19 mouse cellular contexts compared by ENCODE assay signal in genomic region chr2:72832770-72833169, GRCm38 (mm10).
DNase-seq lines count a peak whose midpoint lies in the region; ATAC-seq and TF ChIP-seq lines count a peak whose summit lies in the region.
"Had no signal": no experiment of that assay in that cellular context is flagged by ENCODE, and none has a peak within 500 bp of the region (broad histone marks: within the 10 kb centered on the region; RNA-seq: fewer than 3 reads in every experiment).

No protein-coding gene starts in this region.

- H3K36me3 ChIP-seq in forebrain, embryonic 12.5 days (replicated peaks) = no peaks in the 10 kb centered on the region
- no peaks in the 10 kb centered on the region for H3K36me3 ChIP-seq in forebrain, embryonic 11.5 days (ENCODE audit: control insufficient read depth, insufficient read depth, low read length)
- no peaks in the 10 kb centered on the region for H3K36me3 ChIP-seq in forebrain, embryonic 13.5 days (ENCODE audit: poor library complexity, severe bottlenecking)
- H3K36me3 ChIP-seq in forebrain, embryonic 15.5 days = no peaks in the 10 kb centered on the region
- H3K36me3 ChIP-seq in hindbrain, embryonic 16.5 days (ENCODE audit: control insufficient read depth, insufficient read depth, low read length) = no peaks in the 10 kb centered on the region
- H3K36me3 ChIP-seq: embryonic facial prominence, embryonic 13.5 days; embryonic facial prominence, embryonic 15.5 days had no signal

- 68% methylated on average over 10 of the region's 10 CpGs for WGBS in forebrain, embryonic 12.5 days
- WGBS in forebrain, embryonic 11.5 days = 79% methylated on average over 10 of the region's 10 CpGs
- 51% methylated on average over 10 of the region's 10 CpGs for WGBS in forebrain, embryonic 13.5 days
- WGBS in forebrain, embryonic 15.5 days = 35% methylated on average over 10 of the region's 10 CpGs
- WGBS in hindbrain, embryonic 16.5 days = 67% methylated on average over 10 of the region's 10 CpGs

- H3K4me1 ChIP-seq in forebrain, embryonic 12.5 days = no peaks in the 10 kb centered on the region; the same call in 1 of the 2 replicates
- no peaks in the 10 kb centered on the region for H3K4me1 ChIP-seq in forebrain, embryonic 11.5 days (replicated peaks; ENCODE audit: control insufficient read depth, insufficient read depth, low read length)
- peaks cover 11% of the 10 kb centered on the region; the same call in 1 of the 2 replicates for H3K4me1 ChIP-seq in forebrain, embryonic 13.5 days
- peaks cover 4% of the 10 kb centered on the region for H3K4me1 ChIP-seq in forebrain, embryonic 15.5 days
- H3K4me1 ChIP-seq in hindbrain, embryonic 16.5 days (ENCODE audit: control insufficient read depth, insufficient read depth, low read depth, low read length) = no peaks in the 10 kb centered on the region
- H3K4me1 ChIP-seq: embryonic facial prominence, embryonic 15.5 days had no signal

- no peak overlapping the region for H3K4me2 ChIP-seq in forebrain, embryonic 12.5 days
- H3K4me2 ChIP-seq in forebrain, embryonic 11.5 days (ENCODE audit: low read depth, low read length, severe bottlenecking) = no peak overlapping the region
- no peak overlapping the region for H3K4me2 ChIP-seq in forebrain, embryonic 13.5 days
- no peak overlapping the region for H3K4me2 ChIP-seq in forebrain, embryonic 15.5 days (replicated peaks)
- no peak overlapping the region for H3K4me2 ChIP-seq in hindbrain, embryonic 16.5 days (ENCODE audit: low read length)
- H3K4me2 ChIP-seq: embryonic facial prominence, embryonic 13.5 days; embryonic facial prominence, embryonic 15.5 days had no signal

- no peaks in the 10 kb centered on the region for H3K9me3 ChIP-seq in forebrain, embryonic 12.5 days
- H3K9me3 ChIP-seq in forebrain, embryonic 11.5 days (ENCODE audit: control insufficient read depth, low read length) = no peaks in the 10 kb centered on the region
- H3K9me3 ChIP-seq in forebrain, embryonic 13.5 days (replicated peaks) = no peaks in the 10 kb centered on the region
- no peaks in the 10 kb centered on the region for H3K9me3 ChIP-seq in forebrain, embryonic 15.5 days
- H3K9me3 ChIP-seq in hindbrain, embryonic 16.5 days (ENCODE audit: control insufficient read depth, low read length) = no peaks in the 10 kb centered on the region
- H3K9me3 ChIP-seq: embryonic facial prominence, embryonic 13.5 days; embryonic facial prominence, embryonic 15.5 days had no signal

- peak; percentile 61; the same call in 1 of the 2 replicates for ATAC-seq in forebrain, embryonic 12.5 days (ENCODE audit: low FRiP score)
- no peak for ATAC-seq in forebrain, embryonic 11.5 days (replicated peaks; ENCODE audit: low FRiP score)
- peak; percentile 70; the same call in 1 of the 2 replicates for ATAC-seq in forebrain, embryonic 13.5 days
- ATAC-seq in forebrain, embryonic 15.5 days (replicated peaks) = 0 out of 2 replicates have a peak, but pooled peaks have one; percentile 32
- ATAC-seq in hindbrain, embryonic 16.5 days = no peak
- no peak for ATAC-seq in erythroid progenitor cell, adult 5-6 weeks (replicated peaks; ENCODE audit: low FRiP score, poor library complexity, severe bottlenecking)

- no peak for TF ChIP-seq CTCF in brain, embryonic 14.5 days (IDR thresholded peaks at IDR 0.05; ENCODE audit: borderline replicate concordance, extremely low read depth, insufficient read depth, insufficient read length)

- no peak overlapping the region for H3K4me3 ChIP-seq in forebrain, embryonic 12.5 days (replicated peaks)
- no peak overlapping the region for H3K4me3 ChIP-seq in forebrain, embryonic 11.5 days (ENCODE audit: low read depth, low read length)
- H3K4me3 ChIP-seq in forebrain, embryonic 13.5 days = no peak overlapping the region
- no peak overlapping the region for H3K4me3 ChIP-seq in forebrain, embryonic 15.5 days
- H3K4me3 ChIP-seq in hindbrain, embryonic 16.5 days (ENCODE audit: low read length) = no peak overlapping the region
- H3K4me3 ChIP-seq: embryonic facial prominence, embryonic 13.5 days; embryonic facial prominence, embryonic 15.5 days; erythroblast, embryonic 14.5 days had no signal

- DNase-seq in forebrain, embryonic 11.5 days (ENCODE audit: low spot score) = no peak
- DNase-seq in brain, embryonic 14.5 days (ENCODE audit: low read depth) = peak; percentile 90
- DNase-seq in embryo, embryonic 11 days = no peak
- DNase-seq: adrenal gland, adult 2 months; adrenal gland, postnatal 10 days; adrenal gland, postnatal 25 days; cerebellum, adult 11-12 months; cerebellum, adult 2 months; cerebellum, adult 9-10 months; cerebellum, postnatal 10 days; cerebellum, postnatal 25 days had no signal

- no peak overlapping the region for H3K9ac ChIP-seq in forebrain, embryonic 12.5 days
- H3K9ac ChIP-seq in forebrain, embryonic 11.5 days (ENCODE audit: low read length) = no peak overlapping the region
- H3K9ac ChIP-seq in forebrain, embryonic 13.5 days = no peak overlapping the region
- H3K9ac ChIP-seq in forebrain, embryonic 15.5 days (replicated peaks) = no peak overlapping the region
- no peak overlapping the region for H3K9ac ChIP-seq in hindbrain, embryonic 16.5 days (ENCODE audit: low read depth, low read length)
- H3K9ac ChIP-seq: embryonic facial prominence, embryonic 13.5 days; embryonic facial prominence, embryonic 15.5 days had no signal

- no peak overlapping the region for H3K27ac ChIP-seq in forebrain, embryonic 12.5 days
- no peak overlapping the region for H3K27ac ChIP-seq in forebrain, embryonic 11.5 days (ENCODE audit: low read depth, low read length)
- no peak overlapping the region for H3K27ac ChIP-seq in forebrain, embryonic 13.5 days
- no peak overlapping the region for H3K27ac ChIP-seq in forebrain, embryonic 15.5 days (replicated peaks)
- no peak overlapping the region for H3K27ac ChIP-seq in hindbrain, embryonic 16.5 days (ENCODE audit: low read depth, low read length)
- H3K27ac ChIP-seq: embryonic facial prominence, embryonic 13.5 days; embryonic facial prominence, embryonic 15.5 days had no signal

- TF ChIP-seq POLR2A in brain, embryonic 14.5 days (IDR thresholded peaks at IDR 0.05; ENCODE audit: borderline replicate concordance, extremely low read depth, insufficient read depth, insufficient read length, poor library complexity, severe bottlenecking) = no peak

- no peaks in the 10 kb centered on the region for H3K27me3 ChIP-seq in forebrain, embryonic 12.5 days
- no peaks in the 10 kb centered on the region for H3K27me3 ChIP-seq in forebrain, embryonic 11.5 days (ENCODE audit: control insufficient read depth, insufficient read depth, low read length)
- H3K27me3 ChIP-seq in forebrain, embryonic 13.5 days = no peaks in the 10 kb centered on the region; the same call in 1 of the 2 replicates
- no peaks in the 10 kb centered on the region for H3K27me3 ChIP-seq in forebrain, embryonic 15.5 days
- no peaks in the 10 kb centered on the region; the same call in 1 of the 2 replicates for H3K27me3 ChIP-seq in hindbrain, embryonic 16.5 days (replicated peaks; ENCODE audit: control insufficient read depth, insufficient read depth, low read length)
- H3K27me3 ChIP-seq: embryonic facial prominence, embryonic 13.5 days; embryonic facial prominence, embryonic 15.5 days had no signal

Comparison
In these comparisons a context has a peak if more than half of its experiments do, and no peak if none do; other contexts are left out.
1. ATAC-seq: peak in forebrain, embryonic 12.5 days (single experiment), forebrain, embryonic 13.5 days (single experiment) and forebrain, embryonic 15.5 days (single experiment); none in forebrain, embryonic 11.5 days (single experiment), hindbrain, embryonic 16.5 days (single experiment) and erythroid progenitor cell, adult 5-6 weeks (single experiment).